In genomic region chr10:89595514-89595913, GRCm38 (mm10) we compare ENCODE assay signal across 25 mouse cellular contexts. TPM values are rescaled to one million over a fixed set of nuclear protein-coding genes. Genes with fewer than 3 reads are reported as not detected.
DNase-seq lines count a peak whose midpoint lies in the region; ATAC-seq and TF ChIP-seq lines count a peak whose summit lies in the region.
"Had no signal": no experiment of that assay in that cellular context is flagged by ENCODE, and none has a peak within 500 bp of the region (broad histone marks: within the 10 kb centered on the region; RNA-seq: fewer than 3 reads in every experiment).

No protein-coding gene starts in this region.

- 17% methylated on average over 1 of the region's 1 CpGs for WGBS in liver, adult 2 months
- 67% methylated on average over 1 of the region's 1 CpGs for whole genome bisulfite sequencing in intestine, embryonic 15.5 days

- no peaks in the 10 kb centered on the region for H3K79me2 ChIP-seq in liver, adult 2 months (ENCODE audit: control insufficient read depth, insufficient read depth, low read length)
- no peaks in the 10 kb centered on the region for H3K79me2 ChIP-seq in MEL (ENCODE audit: control insufficient read depth, insufficient read depth, low read length, poor library complexity)

- H3K9me3 ChIP-seq in MEL (replicated peaks; ENCODE audit: insufficient read depth, low read length), result no peaks in the 10 kb centered on the region
- no peaks in the 10 kb centered on the region for H3K9me3 ChIP-seq in intestine, embryonic 15.5 days
- H3K9me3 ChIP-seq: embryonic facial prominence, embryonic 15.5 days; forebrain, embryonic 12.5 days; G1E; heart, embryonic 13.5 days had no signal

- peaks cover 32% of the 10 kb centered on the region for H3K4me1 ChIP-seq in liver, adult 2 months (ENCODE audit: control insufficient read depth, insufficient read depth, low read length)
- peaks cover 15 to 37% of the 10 kb centered on the region in 2 experiments for H3K4me1 ChIP-seq in MEL (ENCODE audit: control insufficient read depth in 1 of 2, insufficient read depth in 2 of 2, low read length in 2 of 2)
- H3K4me1 ChIP-seq in intestine, embryonic 15.5 days (replicated peaks), result 0 out of 2 replicates have a peak, but pooled peaks cover 8% of the 10 kb centered on the region
- H3K4me1 ChIP-seq: embryonic facial prominence, embryonic 15.5 days had no signal

- no peak overlapping the region for H3K4me3 ChIP-seq in liver, adult 2 months (ENCODE audit: insufficient read depth, low read depth, low read length)
- no peak overlapping the region for H3K4me3 ChIP-seq in MEL (ENCODE audit: control insufficient read depth in 1 of 2, insufficient read depth in 1 of 2, low read depth in 2 of 2, low read length in 2 of 2)
- no peak overlapping the region for H3K4me3 ChIP-seq in intestine, embryonic 15.5 days (replicated peaks)
- H3K4me3 ChIP-seq: embryonic facial prominence, embryonic 15.5 days; forebrain, embryonic 12.5 days; heart, embryonic 13.5 days had no signal

- TF ChIP-seq POLR2A in liver, adult 2 months (IDR thresholded peaks at IDR 0.05; ENCODE audit: extremely low read depth, insufficient read depth, low read length), result no peak
- no peak for TF ChIP-seq POLR2A in MEL (IDR thresholded peaks at IDR 0.05; ENCODE audit: control insufficient read depth in 1 of 2, insufficient read depth in 1 of 2, low read depth in 1 of 2, low read length in 2 of 2, poor library complexity in 1 of 2)

- no peak for TF ChIP-seq EP300 in MEL (IDR thresholded peaks at IDR 0.05; ENCODE audit: low read depth in 1 of 2, low read length in 2 of 2)

- DNase-seq in liver, adult 2 months (ENCODE audit: extremely low read depth, low read depth, low spot score), result no peak
- no peak for DNase-seq in liver
- DNase-seq in MEL (ENCODE audit: low read depth, low spot score), result no peak
- no peak for DNase-seq in cerebellum, adult 18-20 months
- no peak for DNase-seq in embryo, embryonic 10.5 days (ENCODE audit: low spot score)
- DNase-seq in left cerebral cortex, adult 8-10 months (ENCODE audit: low spot score in 2 of 2), result no peak
- DNase-seq: adrenal gland, postnatal 10 days; B cell, adult 2 months; cerebellum, adult 11 months; cerebellum, adult 9-10 months; cerebellum, postnatal 36 days; embryo, embryonic 11 days; forebrain, postnatal 0 days; gastrocnemius, postnatal 14 days; heart, postnatal 36 days had no signal

- no peaks in the 10 kb centered on the region for H3K27me3 ChIP-seq in liver, adult 2 months (ENCODE audit: control insufficient read depth, insufficient read depth, low read length)
- H3K27me3 ChIP-seq in MEL (ENCODE audit: control insufficient read depth in 1 of 2, insufficient read depth in 2 of 2, low read length in 2 of 2), result no peaks in the 10 kb centered on the region
- no peaks in the 10 kb centered on the region for H3K27me3 ChIP-seq in intestine, embryonic 15.5 days (replicated peaks)
- H3K27me3 ChIP-seq: embryonic facial prominence, embryonic 15.5 days; forebrain, embryonic 12.5 days; heart, embryonic 13.5 days had no signal

- TF ChIP-seq CTCF in liver, adult 2 months (IDR thresholded peaks at IDR 0.05; ENCODE audit: low read depth, low read length), result no peak
- TF ChIP-seq CTCF in MEL (IDR thresholded peaks at IDR 0.05 in 2 of 3, conservative IDR thresholded peaks at IDR 0.05 in 1 of 3; ENCODE audit: control insufficient read depth in 1 of 3, insufficient read depth in 1 of 3, low read depth in 2 of 3, low read length in 3 of 3, poor library complexity in 1 of 3, severe bottlenecking in 1 of 3), result no peak

- H3K36me3 ChIP-seq in liver, adult 2 months (ENCODE audit: control insufficient read depth, insufficient read depth, low read length), result peaks cover 9% of the 10 kb centered on the region; the same call in 1 of the 2 replicates
- H3K36me3 ChIP-seq in MEL (ENCODE audit: control insufficient read depth in 1 of 2, insufficient read depth in 2 of 2, low read length in 2 of 2), result peaks cover 0 to 24% of the 10 kb centered on the region in 2 experiments; a peak in 2 of 4 replicates
- H3K36me3 ChIP-seq in intestine, embryonic 15.5 days, result no peaks in the 10 kb centered on the region
- H3K36me3 ChIP-seq: embryonic facial prominence, embryonic 15.5 days; forebrain, embryonic 12.5 days; G1E; heart, embryonic 13.5 days had no signal

- H3K9ac ChIP-seq in liver, adult 2 months (ENCODE audit: low read depth, low read length), result no peak overlapping the region
- no peak overlapping the region for H3K9ac ChIP-seq in MEL (ENCODE audit: control insufficient read depth, low read depth, low read length, poor library complexity, severe bottlenecking)
- H3K9ac ChIP-seq in intestine, embryonic 15.5 days, result no peak overlapping the region
- H3K9ac ChIP-seq: embryonic facial prominence, embryonic 15.5 days; forebrain, embryonic 12.5 days; forebrain, postnatal 0 days; heart, embryonic 13.5 days had no signal

- no peak for TF ChIP-seq RAD21 in MEL (IDR thresholded peaks at IDR 0.05; ENCODE audit: low read depth, low read length)

- ATAC-seq in intestine, embryonic 15.5 days, result no peak; the same call in 1 of the 2 replicates
- ATAC-seq in megakaryocyte progenitor cell, adult 5-6 weeks (replicated peaks; ENCODE audit: poor library complexity), result peak; percentile 67
- ATAC-seq: CD4-positive, CD25-positive, alpha-beta regulatory T cell, adult 4 months; forebrain, postnatal 0 days; hindbrain, embryonic 16.5 days had no signal

- H3K27ac ChIP-seq in liver, adult 2 months (replicated peaks; ENCODE audit: insufficient read depth, low read depth, low read length), result peak overlapping the region; percentile 63
- no peak overlapping the region for H3K27ac ChIP-seq in MEL (ENCODE audit: control insufficient read depth, low read depth, low read length)
- 0 out of 2 replicates have a peak overlapping the region, but pooled peaks have one; percentile 23 for H3K27ac ChIP-seq in intestine, embryonic 15.5 days
- H3K27ac ChIP-seq: embryonic facial prominence, embryonic 15.5 days; forebrain, embryonic 12.5 days; heart, embryonic 13.5 days had no signal

- H3K4me2 ChIP-seq in intestine, embryonic 15.5 days (replicated peaks), result no peak overlapping the region
- H3K4me2 ChIP-seq: embryonic facial prominence, embryonic 15.5 days; forebrain, embryonic 12.5 days; heart, embryonic 13.5 days had no signal

TF ChIP-seq in MEL, 35 proteins besides CTCF, POLR2A, EP300 and RAD21:
- TF ChIP-seq HCFC1 (IDR thresholded peaks at IDR 0.05; ENCODE audit: low read depth, low read length) (no peak), TCF12 (IDR thresholded peaks at IDR 0.05; ENCODE audit: low read depth, low read length) (peak; percentile 37), CHD1 (IDR thresholded peaks at IDR 0.05; ENCODE audit: low read depth, low read length) (no peak), SMC3 (IDR thresholded peaks at IDR 0.05; ENCODE audit: low read depth, low read length) (no peak), NRF1 (IDR thresholded peaks at IDR 0.05; ENCODE audit: insufficient read depth, low read depth, low read length, poor library complexity, severe bottlenecking) (no peak), CHD2 (IDR thresholded peaks at IDR 0.05; ENCODE audit: low read length) (no peak), TAL1 (IDR thresholded peaks at IDR 0.05; ENCODE audit: low read length) (0 out of 2 replicates have a peak, but pooled peaks have one; percentile 13), RCOR1 (IDR thresholded peaks at IDR 0.05; ENCODE audit: low read depth, low read length) (no peak)
TF ChIP-seq in MEL: peak in this region for 2.

RNA-seq across cellular contexts. Expression of gene Slc17a8, which starts 25.5 kb away (rescaled TPM):
- 2.9 and 3.3 TPM in 2 replicates for total RNA-seq in liver, adult 2 months (2014; rRNA removed)
- polyA plus RNA-seq in liver, adult 2 months (2012; rRNA removed), result 1.1 TPM in 2 replicates
- total RNA-seq in MEL (2012; rRNA removed), result not detected in 2 replicates
- not detected for polyA plus RNA-seq in MEL (2012; ENCODE audit: insufficient read depth in 1 of 2, insufficient read length in 2 of 2, low read depth in 1 of 2, low replicate concordance in 2 of 2, missing spikeins in 1 of 2)
- 0.08 and 0.09 TPM in 2 replicates for polyA plus RNA-seq in intestine, embryonic 15.5 days (2015; fragmentation: Nextera tagmentation; extraction: Ambion mirVana)
- total RNA-seq in megakaryocyte progenitor cell, adult 5-6 weeks (2015), result not detected in 2 replicates
- 0.14 TPM in 1 of 2 replicates, not detected in the other for total RNA-seq in megakaryocyte progenitor cell, adult 5-6 weeks (2017)
- 1 to 10 TPM; 3.0 to 5.3 (median 3.5) TPM for total RNA-seq in left cerebral cortex, adult 8-10 months (2022)
- total RNA-seq: granulocyte monocyte progenitor cell, adult 5-6 weeks; heart, postnatal 36 days had no signal
- polyA plus RNA-seq: CD4-positive, CD25-positive, alpha-beta regulatory T cell, adult 4 months; G1E; heart, postnatal 0 days had no signal
